Mouse (Mus musculus) brain, embryonic 14.5 days (tissue): ENCODE measurements around the gene Itga9.

Experiments
- CTCF ChIP-seq: fragments of 200-500 bp; IDR thresholded peaks from 2 replicates; pipeline ENCODE4 v1.5.1; 2012; ENCODE audit warnings: inconsistent platforms, mild to moderate bottlenecking, moderate library complexity, borderline replicate concordance; ENCODE audit not compliant: insufficient read depth, insufficient read length; ENCODE audit errors: extremely low read depth
- POLR2A ChIP-seq: fragments of 200-500 bp; IDR thresholded peaks from 2 replicates; pipeline ENCODE4 v1.6.1; 2012; ENCODE audit warnings: mild to moderate bottlenecking, inconsistent platforms, borderline replicate concordance; ENCODE audit not compliant: poor library complexity, insufficient read depth, insufficient read length, severe bottlenecking; ENCODE audit errors: extremely low read depth

DNA sequence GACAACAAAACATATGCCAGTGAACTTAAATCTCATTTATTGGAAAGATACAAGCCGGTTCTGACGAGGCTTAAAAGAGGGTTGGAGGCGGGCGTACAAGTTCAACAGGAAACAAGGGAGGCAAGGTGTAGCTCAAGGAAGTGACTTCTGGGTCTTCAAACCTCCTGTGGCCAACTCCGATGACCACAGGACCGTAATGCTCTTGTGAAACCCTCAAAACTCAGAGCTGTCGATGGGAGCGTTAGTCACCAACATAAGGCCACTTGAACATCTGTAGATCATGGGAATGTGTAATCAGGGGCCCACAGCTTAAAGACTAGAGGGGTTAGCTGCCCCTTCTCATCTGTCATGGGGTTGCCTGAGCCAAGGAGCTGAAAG lies 195.4 kb downstream of the Itga9 start:
- no peak for TF ChIP-seq CTCF
- no peak for TF ChIP-seq POLR2A
